Mouse (Mus musculus): Measurements from ENCODE around the gene Fbxl12. TPM values are rescaled to one million over a fixed set of nuclear protein-coding genes. Genes with fewer than 3 reads are reported as not detected.

The Fbxl12 gene
- polyA plus RNA-seq, 1 experiment from 2014 or later = 14.7 TPM

DNA sequence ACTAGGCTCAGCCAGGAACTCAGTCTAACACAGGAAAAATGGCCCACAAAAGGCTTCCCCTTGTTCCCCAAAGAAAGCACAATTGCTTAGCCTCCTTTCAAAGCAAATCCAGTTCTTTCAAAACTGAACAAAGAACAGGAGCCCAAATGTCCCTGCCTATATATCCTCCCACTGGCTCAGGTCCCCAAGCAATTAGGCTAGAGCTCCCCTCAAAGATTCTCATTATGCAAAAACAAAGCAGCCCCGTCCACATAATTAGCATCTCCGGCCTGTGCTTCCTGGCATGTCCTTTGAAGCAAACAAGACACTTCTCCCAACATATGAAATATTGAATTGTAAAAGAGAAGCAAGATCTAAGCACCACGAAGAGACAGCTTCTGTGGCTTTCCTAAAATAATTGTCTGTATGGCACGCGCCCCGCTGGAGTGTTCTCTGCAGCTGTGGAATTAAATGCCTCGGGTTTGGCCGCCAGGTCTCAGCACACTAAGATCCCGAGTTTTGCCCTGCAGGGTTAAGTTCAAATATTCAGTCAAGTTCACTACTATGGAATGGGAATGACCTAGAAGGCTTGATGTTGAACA lies 35.9 kb upstream of the Fbxl12 start:
- Histone ChIP-seq H3K4me1 (ENCODE audit: control insufficient read depth, insufficient read depth, low read length) (peaks cover 2% of the 10 kb centered on the region; the same call in 1 of the 2 replicates), H3K9me3 (replicated peaks; ENCODE audit: control insufficient read depth, low read length, poor library complexity, severe bottlenecking) (no peaks in the 10 kb centered on the region), H3K27me3 (ENCODE audit: control insufficient read depth, insufficient read depth, low read depth, low read length) (no peaks in the 10 kb centered on the region), H3K9ac (ENCODE audit: low read depth, low read length) (no peak overlapping the region), H3K4me3 (ENCODE audit: low read depth, low read length) (no peak overlapping the region), H3K4me2 (ENCODE audit: low read length) (no peak overlapping the region), H3K36me3 (ENCODE audit: control insufficient read depth, insufficient read depth, low read length) (no peaks in the 10 kb centered on the region), H3K27ac (ENCODE audit: low read length) (peak overlapping the region; percentile 28; the same call in 1 of the 2 replicates)
- no peak for ATAC-seq
- WGBS = 40% methylated on average over 9 of the region's 9 CpGs

DNA sequence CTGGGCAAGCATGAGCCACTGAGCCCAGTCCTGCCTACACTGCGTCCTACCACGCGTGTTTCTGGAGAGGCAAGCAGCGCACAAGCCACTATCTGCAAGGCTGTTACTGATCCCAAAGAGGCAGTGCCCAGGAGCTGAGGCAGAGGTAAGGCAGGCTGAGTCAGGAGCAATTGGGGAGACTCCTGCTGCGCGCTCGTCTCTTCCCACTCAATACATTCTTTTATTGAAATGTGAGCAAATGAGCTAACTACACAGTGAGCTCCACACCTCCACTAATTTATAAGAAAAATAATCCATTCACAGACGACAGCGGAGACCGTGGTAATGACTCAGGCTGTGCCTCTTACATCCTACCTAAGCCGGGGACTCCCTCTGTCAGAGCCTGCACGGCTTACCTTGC lies 33.3 kb upstream of the Fbxl12 start:
- 86% methylated on average over 12 of the region's 12 CpGs for WGBS
- no peak for ATAC-seq
- no peak overlapping the region for H3K4me2 ChIP-seq (ENCODE audit: low read length)
- H3K9me3 ChIP-seq (replicated peaks; ENCODE audit: control insufficient read depth, low read length, poor library complexity, severe bottlenecking) = no peaks in the 10 kb centered on the region
- H3K4me1 ChIP-seq (ENCODE audit: control insufficient read depth, insufficient read depth, low read length) = peaks cover 2% of the 10 kb centered on the region; the same call in 1 of the 2 replicates
- H3K4me3 ChIP-seq (ENCODE audit: low read depth, low read length) = no peak overlapping the region
- H3K36me3 ChIP-seq (ENCODE audit: control insufficient read depth, insufficient read depth, low read length) = no peaks in the 10 kb centered on the region; the same call in 1 of the 2 replicates
- H3K27me3 ChIP-seq (ENCODE audit: control insufficient read depth, insufficient read depth, low read depth, low read length) = no peaks in the 10 kb centered on the region
- no peak overlapping the region for H3K27ac ChIP-seq (ENCODE audit: low read length)
- H3K9ac ChIP-seq (ENCODE audit: low read depth, low read length) = no peak overlapping the region

DNA sequence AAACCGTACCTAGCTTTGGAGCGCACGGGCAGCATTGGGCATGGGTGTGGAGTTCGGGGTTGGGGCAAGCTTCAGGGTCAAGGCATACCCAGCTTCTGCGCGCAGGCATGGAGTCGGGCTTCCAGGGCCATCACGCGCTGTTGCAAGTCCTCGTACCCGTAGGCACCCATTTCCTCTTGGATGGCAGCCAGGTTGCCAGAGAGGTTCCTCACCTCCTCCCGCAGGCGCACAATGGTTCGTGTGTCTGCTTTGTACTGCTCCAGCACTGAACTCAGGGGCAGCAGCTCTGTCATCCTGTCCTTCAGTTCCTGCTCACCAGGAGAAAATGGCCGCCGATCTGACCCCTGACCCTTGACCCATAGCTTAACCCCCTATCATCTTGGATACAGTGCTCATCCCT lies 27.5 kb upstream of the Fbxl12 start:
- H3K9me3 ChIP-seq (replicated peaks; ENCODE audit: control insufficient read depth, low read length, poor library complexity, severe bottlenecking) = no peaks in the 10 kb centered on the region
- H3K27me3 ChIP-seq (ENCODE audit: control insufficient read depth, insufficient read depth, low read depth, low read length) = no peaks in the 10 kb centered on the region
- no peaks in the 10 kb centered on the region for H3K4me1 ChIP-seq (ENCODE audit: control insufficient read depth, insufficient read depth, low read length)
- 86% methylated on average over 16 of the region's 16 CpGs for WGBS
- no peak overlapping the region for H3K27ac ChIP-seq (ENCODE audit: low read length)
- no peak for ATAC-seq
- no peak overlapping the region for H3K4me2 ChIP-seq (ENCODE audit: low read length)
- no peak overlapping the region for H3K9ac ChIP-seq (ENCODE audit: low read depth, low read length)
- no peak overlapping the region for H3K4me3 ChIP-seq (ENCODE audit: low read depth, low read length)
- H3K36me3 ChIP-seq (ENCODE audit: control insufficient read depth, insufficient read depth, low read length) = peaks cover 9% of the 10 kb centered on the region; the same call in 1 of the 2 replicates

DNA sequence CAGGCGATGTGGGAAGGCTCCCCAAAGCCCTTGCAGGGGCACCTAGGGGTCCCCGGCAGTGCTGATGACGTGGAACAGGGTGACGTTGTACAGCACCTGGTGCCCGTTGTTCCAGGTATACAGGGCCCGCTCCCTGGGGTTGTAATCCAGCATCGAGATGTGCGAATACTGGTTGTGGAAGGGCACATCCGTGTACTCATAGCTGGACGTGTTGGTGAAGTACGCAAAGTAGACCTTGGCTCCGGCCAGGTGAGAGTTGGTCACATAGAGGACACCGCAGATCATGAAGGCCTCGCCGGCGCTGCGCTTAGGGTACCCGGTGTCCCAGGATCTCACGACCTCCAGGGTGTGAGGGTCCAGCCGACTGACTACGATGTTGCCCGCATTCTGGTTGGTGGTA lies 23.5 kb upstream of the Fbxl12 start:
- H3K9me3 ChIP-seq (replicated peaks; ENCODE audit: control insufficient read depth, low read length, poor library complexity, severe bottlenecking) = no peaks in the 10 kb centered on the region
- 96% methylated on average over 22 of the region's 22 CpGs for WGBS
- H3K4me3 ChIP-seq (ENCODE audit: low read depth, low read length) = no peak overlapping the region
- peaks cover 16% of the 10 kb centered on the region for H3K4me1 ChIP-seq (ENCODE audit: control insufficient read depth, insufficient read depth, low read length)
- H3K27ac ChIP-seq (ENCODE audit: low read length) = no peak overlapping the region
- no peak overlapping the region for H3K4me2 ChIP-seq (ENCODE audit: low read length)
- no peak overlapping the region for H3K9ac ChIP-seq (ENCODE audit: low read depth, low read length)
- ATAC-seq = no peak
- peaks cover 12% of the 10 kb centered on the region; the same call in 1 of the 2 replicates for H3K36me3 ChIP-seq (ENCODE audit: control insufficient read depth, insufficient read depth, low read length)
- H3K27me3 ChIP-seq (ENCODE audit: control insufficient read depth, insufficient read depth, low read depth, low read length) = no peaks in the 10 kb centered on the region

DNA sequence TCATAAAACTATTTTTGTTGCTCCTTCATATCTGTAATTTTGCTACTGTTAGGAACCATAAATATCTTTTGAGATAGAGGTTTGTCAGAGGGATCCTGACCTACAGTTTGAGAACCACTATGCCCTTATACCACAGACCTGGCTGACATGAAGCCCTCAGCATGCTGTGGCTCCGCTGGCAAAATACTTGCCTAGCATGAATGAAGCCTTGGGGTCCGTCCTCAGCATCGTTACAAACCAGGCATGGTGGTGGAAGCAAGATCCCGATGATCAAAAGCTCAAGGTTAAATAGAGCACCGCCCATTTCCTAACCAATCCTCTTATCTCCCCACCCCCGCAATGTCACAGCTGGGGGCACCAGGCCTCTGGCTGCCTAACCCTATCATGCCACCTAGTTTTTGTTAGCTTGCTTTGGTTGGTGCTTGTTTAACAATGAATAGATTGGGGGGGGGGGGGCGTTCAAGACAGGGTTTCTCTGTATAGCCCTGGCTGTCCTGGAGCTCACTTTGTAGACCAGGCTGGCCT lies 22.0 kb upstream of the Fbxl12 start:
- whole genome bisulfite sequencing = 10% methylated on average over 6 of the region's 7 CpGs
- no peak overlapping the region for H3K9ac ChIP-seq (ENCODE audit: low read depth, low read length)
- peaks cover 22% of the 10 kb centered on the region for H3K36me3 ChIP-seq (ENCODE audit: control insufficient read depth, insufficient read depth, low read length)
- no peak overlapping the region for H3K4me3 ChIP-seq (ENCODE audit: low read depth, low read length)
- H3K4me2 ChIP-seq (ENCODE audit: low read length) = no peak overlapping the region
- no peak overlapping the region for H3K27ac ChIP-seq (ENCODE audit: low read length)
- no peak for ATAC-seq
- H3K27me3 ChIP-seq (ENCODE audit: control insufficient read depth, insufficient read depth, low read depth, low read length) = no peaks in the 10 kb centered on the region
- H3K4me1 ChIP-seq (ENCODE audit: control insufficient read depth, insufficient read depth, low read length) = peaks cover 16% of the 10 kb centered on the region
- H3K9me3 ChIP-seq (replicated peaks; ENCODE audit: control insufficient read depth, low read length, poor library complexity, severe bottlenecking) = no peaks in the 10 kb centered on the region

DNA sequence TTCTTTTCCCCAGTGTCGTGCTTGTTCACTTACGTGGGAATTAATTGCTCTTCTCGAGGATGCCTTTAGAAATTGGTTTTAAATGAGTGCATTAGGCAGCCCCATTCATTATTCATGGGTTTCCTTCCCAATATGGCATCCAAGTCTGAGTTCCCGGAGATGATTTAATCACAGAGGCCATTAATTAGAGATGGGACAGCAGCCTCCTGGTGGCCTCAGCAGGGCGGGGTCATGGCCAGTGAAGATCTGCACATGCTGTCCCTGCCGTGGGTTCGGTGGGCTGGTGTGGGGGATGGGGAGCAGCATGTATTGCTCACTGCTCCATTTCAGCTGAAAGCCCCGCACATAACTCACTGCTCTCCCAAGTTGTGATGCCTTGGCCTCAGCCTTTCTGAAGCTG lies 21.4 kb upstream of the Fbxl12 start:
- peaks cover 22% of the 10 kb centered on the region for H3K36me3 ChIP-seq (ENCODE audit: control insufficient read depth, insufficient read depth, low read length)
- 9% methylated on average over 8 of the region's 8 CpGs for WGBS
- peak overlapping the region; percentile 12; the same call in 1 of the 2 replicates for H3K27ac ChIP-seq (ENCODE audit: low read length)
- H3K27me3 ChIP-seq (ENCODE audit: control insufficient read depth, insufficient read depth, low read depth, low read length) = no peaks in the 10 kb centered on the region
- no peak overlapping the region for H3K9ac ChIP-seq (ENCODE audit: low read depth, low read length)
- H3K9me3 ChIP-seq (replicated peaks; ENCODE audit: control insufficient read depth, low read length, poor library complexity, severe bottlenecking) = no peaks in the 10 kb centered on the region
- H3K4me3 ChIP-seq (ENCODE audit: low read depth, low read length) = no peak overlapping the region
- no peak for ATAC-seq
- H3K4me1 ChIP-seq (ENCODE audit: control insufficient read depth, insufficient read depth, low read length) = peaks cover 16% of the 10 kb centered on the region
- H3K4me2 ChIP-seq (ENCODE audit: low read length) = no peak overlapping the region

DNA sequence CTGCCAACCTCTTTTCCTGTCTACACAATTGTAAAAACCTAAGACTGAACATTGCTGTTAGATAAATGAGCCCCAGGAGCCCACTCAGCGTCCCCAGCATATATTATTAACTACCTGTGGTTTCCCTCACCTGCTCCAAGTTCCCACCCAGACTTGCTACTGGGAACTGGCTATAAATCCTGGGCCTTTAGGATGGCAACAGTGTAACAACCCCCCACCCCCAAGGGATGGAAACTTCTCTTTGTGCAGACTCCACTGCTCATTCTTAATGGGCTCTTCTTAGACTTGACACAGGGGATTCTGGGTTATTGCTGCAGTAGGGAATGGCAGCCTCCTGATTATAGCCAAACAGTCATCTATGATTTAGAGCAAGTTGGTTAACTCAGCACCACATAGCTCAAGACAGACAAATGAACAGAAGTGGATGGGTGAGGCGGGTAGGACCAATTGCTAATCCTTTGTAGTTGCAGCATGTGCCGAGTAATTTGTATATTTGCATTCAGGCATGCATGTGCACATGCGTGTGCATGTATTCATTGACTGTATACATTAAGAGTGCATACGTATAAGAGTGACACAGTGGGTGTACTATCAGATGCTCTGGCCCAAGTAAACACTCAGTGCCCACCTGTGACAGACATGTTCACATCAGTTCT lies 20.5 kb upstream of the Fbxl12 start:
- H3K27me3 ChIP-seq (ENCODE audit: control insufficient read depth, insufficient read depth, low read depth, low read length) = no peaks in the 10 kb centered on the region
- no peak overlapping the region for H3K4me3 ChIP-seq (ENCODE audit: low read depth, low read length)
- 71% methylated on average over 5 of the region's 5 CpGs for WGBS
- peaks cover 18% of the 10 kb centered on the region for H3K36me3 ChIP-seq (ENCODE audit: control insufficient read depth, insufficient read depth, low read length)
- no peak overlapping the region for H3K4me2 ChIP-seq (ENCODE audit: low read length)
- H3K9me3 ChIP-seq (replicated peaks; ENCODE audit: control insufficient read depth, low read length, poor library complexity, severe bottlenecking) = no peaks in the 10 kb centered on the region
- H3K4me1 ChIP-seq (ENCODE audit: control insufficient read depth, insufficient read depth, low read length) = peaks cover 16% of the 10 kb centered on the region
- no peak for ATAC-seq
- no peak overlapping the region for H3K9ac ChIP-seq (ENCODE audit: low read depth, low read length)
- peak overlapping the region; percentile 67 for H3K27ac ChIP-seq (ENCODE audit: low read length)

DNA sequence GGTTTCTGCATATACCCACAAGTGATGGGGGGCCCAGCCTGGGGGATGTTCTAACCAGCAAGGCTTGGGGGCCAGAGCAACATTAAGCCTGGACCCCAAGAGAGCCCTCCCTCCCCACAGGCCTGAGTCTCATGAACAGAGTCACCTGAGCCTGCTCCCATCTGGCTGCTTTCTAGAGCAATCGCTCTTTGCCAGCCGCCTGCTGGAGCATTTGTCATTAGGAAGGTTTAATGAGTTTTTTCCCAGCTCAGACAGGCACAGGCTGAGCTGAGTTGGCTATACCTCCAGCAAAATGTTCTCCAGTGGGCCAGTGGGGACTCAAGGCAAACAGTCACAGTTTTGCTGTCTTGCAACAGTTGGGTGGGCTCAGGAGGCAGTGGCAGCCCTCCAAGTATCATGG lies 19.8 kb upstream of the Fbxl12 start:
- WGBS = 58% methylated on average over 2 of the region's 2 CpGs
- H3K9ac ChIP-seq (ENCODE audit: low read depth, low read length) = no peak overlapping the region

DNA sequence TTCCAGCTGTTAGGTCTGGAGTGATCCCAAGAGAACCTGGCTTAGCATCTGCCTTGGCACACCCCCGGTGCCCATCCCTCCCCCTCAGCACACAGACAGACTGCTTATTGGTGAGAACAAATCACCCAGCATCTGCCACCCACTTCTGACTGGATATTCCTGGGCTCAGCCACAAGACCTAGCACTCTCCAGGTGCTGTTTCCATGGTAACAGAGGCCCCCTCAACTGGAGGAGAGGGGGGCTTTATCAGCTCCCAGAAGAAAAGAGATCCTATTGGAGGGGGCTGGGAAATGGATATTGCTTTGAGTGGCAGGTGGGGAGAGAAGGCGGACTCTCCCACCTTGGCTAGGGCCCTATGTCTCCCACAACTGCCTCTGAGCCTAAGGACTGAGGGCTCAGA lies 19.4 kb upstream of the Fbxl12 start:
- H3K4me2 ChIP-seq (ENCODE audit: low read length) = no peak overlapping the region
- no peaks in the 10 kb centered on the region for H3K27me3 ChIP-seq (ENCODE audit: control insufficient read depth, insufficient read depth, low read depth, low read length)
- H3K9me3 ChIP-seq (replicated peaks; ENCODE audit: control insufficient read depth, low read length, poor library complexity, severe bottlenecking) = no peaks in the 10 kb centered on the region
- peaks cover 18% of the 10 kb centered on the region for H3K36me3 ChIP-seq (ENCODE audit: control insufficient read depth, insufficient read depth, low read length)
- peaks cover 16% of the 10 kb centered on the region for H3K4me1 ChIP-seq (ENCODE audit: control insufficient read depth, insufficient read depth, low read length)
- H3K9ac ChIP-seq (ENCODE audit: low read depth, low read length) = peak overlapping the region; percentile 47; the same call in 1 of the 2 replicates
- 79% methylated on average over 2 of the region's 2 CpGs for WGBS
- no peak overlapping the region for H3K4me3 ChIP-seq (ENCODE audit: low read depth, low read length)
- H3K27ac ChIP-seq (ENCODE audit: low read length) = peak overlapping the region; percentile 67
- peak; percentile 55 for ATAC-seq

More for the DNA sequence above, 19.8 kb upstream of the Fbxl12 start:
- H3K4me2 ChIP-seq (ENCODE audit: low read length) = no peak overlapping the region
- peaks cover 16% of the 10 kb centered on the region for H3K4me1 ChIP-seq (ENCODE audit: control insufficient read depth, insufficient read depth, low read length)
- peak overlapping the region; percentile 67 for H3K27ac ChIP-seq (ENCODE audit: low read length)
- H3K27me3 ChIP-seq (ENCODE audit: control insufficient read depth, insufficient read depth, low read depth, low read length) = no peaks in the 10 kb centered on the region
- H3K36me3 ChIP-seq (ENCODE audit: control insufficient read depth, insufficient read depth, low read length) = peaks cover 18% of the 10 kb centered on the region
- no peaks in the 10 kb centered on the region for H3K9me3 ChIP-seq (replicated peaks; ENCODE audit: control insufficient read depth, low read length, poor library complexity, severe bottlenecking)
- H3K4me3 ChIP-seq (ENCODE audit: low read depth, low read length) = no peak overlapping the region
- ATAC-seq = no peak; the same call in 1 of the 2 replicates

Measured in midbrain, embryonic 16.5 days (tissue).